Mouse (Mus musculus): ENCODE data around the gene Krt31. TPM values are rescaled to one million over a fixed set of nuclear protein-coding genes. Genes with fewer than 3 reads are reported as not detected.

Krt31 gene
- polyA plus RNA-seq, 2 experiments: not detected

- Histone ChIP-seq H3K27ac (no peak overlapping the region), H3K27me3 (ENCODE audit: control insufficient read depth, insufficient read depth, low read length) (no peaks in the 10 kb centered on the region), H3K36me3 (replicated peaks; ENCODE audit: control insufficient read depth, insufficient read depth, low read depth) (no peaks in the 10 kb centered on the region), H3K4me1 (replicated peaks; ENCODE audit: control insufficient read depth in 2 of 2, insufficient read depth in 2 of 2, low read length in 1 of 2) (no peaks in the 10 kb centered on the region), H3K9ac (replicated peaks) (no peak overlapping the region), H3K4me2 (ENCODE audit: low read depth) (no peak overlapping the region), H3K9me3 (ENCODE audit: control insufficient read depth, low read length) (no peaks in the 10 kb centered on the region), H3K4me3 (ENCODE audit: insufficient read depth in 1 of 2, low read depth in 2 of 2, low read length in 2 of 2) (no peak overlapping the region)
- ATAC-seq (ENCODE audit: insufficient read depth) (no peak), DNase-seq (ENCODE audit: low read depth in 3 of 3, low spot score in 3 of 3) (no peak)
- TF ChIP-seq EP300 (IDR thresholded peaks at IDR 0.05; ENCODE audit: low read depth) (no peak), CTCF (IDR thresholded peaks at IDR 0.05; ENCODE audit: low read depth) (no peak)
- WGBS (ENCODE audit: insufficient replicate concordance): 45% methylated on average over 9 of the region's 9 CpGs
These were observed 5.6 kb upstream of the Krt31 start for GRCm38 (mm10) chr11:100055686-100056655.

- TF ChIP-seq EP300 (IDR thresholded peaks at IDR 0.05; ENCODE audit: low read depth) (no peak), CTCF (IDR thresholded peaks at IDR 0.05; ENCODE audit: low read depth) (no peak)
- Histone ChIP-seq H3K27me3 (ENCODE audit: control insufficient read depth, insufficient read depth, low read length) (no peaks in the 10 kb centered on the region), H3K4me3 (ENCODE audit: insufficient read depth in 1 of 2, low read depth in 2 of 2, low read length in 2 of 2) (no peak overlapping the region), H3K9me3 (ENCODE audit: control insufficient read depth, low read length) (no peaks in the 10 kb centered on the region), H3K4me1 (replicated peaks; ENCODE audit: control insufficient read depth in 2 of 2, insufficient read depth in 2 of 2, low read length in 1 of 2) (no peaks in the 10 kb centered on the region), H3K36me3 (replicated peaks; ENCODE audit: control insufficient read depth, insufficient read depth, low read depth) (no peaks in the 10 kb centered on the region), H3K27ac (no peak overlapping the region), H3K4me2 (ENCODE audit: low read depth) (no peak overlapping the region), H3K9ac (replicated peaks) (no peak overlapping the region)
- WGBS (ENCODE audit: insufficient replicate concordance): 66% methylated on average over 2 of the region's 2 CpGs
- ATAC-seq (ENCODE audit: insufficient read depth): no peak
- no peak for DNase-seq (ENCODE audit: low read depth in 3 of 3, low spot score in 3 of 3)
These were observed 3.2 kb downstream of the Krt31 start for GRCm38 (mm10) chr11:100047193-100047592.

GRCm38 (mm10) chr11:100046303-100046866 is 4.0 kb downstream of the Krt31 start:
- Histone ChIP-seq H3K4me3 (ENCODE audit: insufficient read depth in 1 of 2, low read depth in 2 of 2, low read length in 2 of 2) (no peak overlapping the region), H3K27me3 (ENCODE audit: control insufficient read depth, insufficient read depth, low read length) (no peaks in the 10 kb centered on the region), H3K9me3 (ENCODE audit: control insufficient read depth, low read length) (no peaks in the 10 kb centered on the region), H3K4me2 (ENCODE audit: low read depth) (no peak overlapping the region), H3K4me1 (replicated peaks; ENCODE audit: control insufficient read depth in 2 of 2, insufficient read depth in 2 of 2, low read length in 1 of 2) (no peaks in the 10 kb centered on the region), H3K27ac (no peak overlapping the region), H3K36me3 (replicated peaks; ENCODE audit: control insufficient read depth, insufficient read depth, low read depth) (no peaks in the 10 kb centered on the region), H3K9ac (replicated peaks) (no peak overlapping the region)
- WGBS (ENCODE audit: insufficient replicate concordance): 60% methylated on average over 6 of the region's 6 CpGs
- TF ChIP-seq CTCF (IDR thresholded peaks at IDR 0.05; ENCODE audit: low read depth) (no peak), EP300 (IDR thresholded peaks at IDR 0.05; ENCODE audit: low read depth) (no peak)
- no peak for ATAC-seq (ENCODE audit: insufficient read depth)
- no peak for DNase-seq (ENCODE audit: low read depth in 3 of 3, low spot score in 3 of 3)

GRCm38 (mm10) chr11:100041454-100041853 is 8.9 kb downstream of the Krt31 start, which contains the start of gene Krt34:
TSS of gene Krt34 (minus strand) at chr11:100041554.
- Histone ChIP-seq H3K4me2 (ENCODE audit: low read depth) (no peak within 1 kb of the TSS), H3K27ac (no peak within 1 kb of the TSS), H3K27me3 (ENCODE audit: control insufficient read depth, insufficient read depth, low read length) (no peaks in the 10 kb centered on the region), H3K4me3 (ENCODE audit: insufficient read depth in 1 of 2, low read depth in 2 of 2, low read length in 2 of 2) (no peak within 1 kb of the TSS), H3K4me1 (replicated peaks; ENCODE audit: control insufficient read depth in 2 of 2, insufficient read depth in 2 of 2, low read length in 1 of 2) (no peaks in the 10 kb centered on the region), H3K9ac (replicated peaks) (no peak within 1 kb of the TSS), H3K36me3 (replicated peaks; ENCODE audit: control insufficient read depth, insufficient read depth, low read depth) (no peaks in the 10 kb centered on the region), H3K9me3 (ENCODE audit: control insufficient read depth, low read length) (no peaks in the 10 kb centered on the region)
- 69% methylated on average over 6 of the region's 6 CpGs for WGBS (ENCODE audit: insufficient replicate concordance)
- TF ChIP-seq CTCF (IDR thresholded peaks at IDR 0.05; ENCODE audit: low read depth) (no peak), EP300 (IDR thresholded peaks at IDR 0.05; ENCODE audit: low read depth) (no peak)
- DNase-seq (ENCODE audit: low read depth in 3 of 3, low spot score in 3 of 3): no peak
- ATAC-seq (ENCODE audit: insufficient read depth): no peak

- H3K9ac ChIP-seq (replicated peaks): no peak within 1 kb of the TSS
- no peaks in the 10 kb centered on the region for H3K4me1 ChIP-seq (replicated peaks; ENCODE audit: control insufficient read depth in 2 of 2, insufficient read depth in 2 of 2, low read length in 1 of 2)
- no peaks in the 10 kb centered on the region for H3K27me3 ChIP-seq (ENCODE audit: control insufficient read depth, insufficient read depth, low read length)
- H3K4me2 ChIP-seq (ENCODE audit: low read depth): no peak within 1 kb of the TSS
- DNase-seq (ENCODE audit: low read depth in 3 of 3, low spot score in 3 of 3): no peak
- no peaks in the 10 kb centered on the region for H3K36me3 ChIP-seq (replicated peaks; ENCODE audit: control insufficient read depth, insufficient read depth, low read depth)
- no peak within 1 kb of the TSS for H3K27ac ChIP-seq
- no peaks in the 10 kb centered on the region for H3K9me3 ChIP-seq (ENCODE audit: control insufficient read depth, low read length)
- no peak within 1 kb of the TSS for H3K4me3 ChIP-seq (ENCODE audit: insufficient read depth in 1 of 2, low read depth in 2 of 2, low read length in 2 of 2)
- 53% methylated on average over 6 of the region's 6 CpGs for WGBS (ENCODE audit: insufficient replicate concordance)
- TF ChIP-seq EP300 (IDR thresholded peaks at IDR 0.05; ENCODE audit: low read depth): no peak
- no peak for TF ChIP-seq CTCF (IDR thresholded peaks at IDR 0.05; ENCODE audit: low read depth)
- ATAC-seq (ENCODE audit: insufficient read depth): no peak
These were observed 20.6 kb downstream of the Krt31 start, which contains the start of gene Krt33b for GRCm38 (mm10) chr11:100029768-100030167. TSS of gene Krt33b (minus strand) at chr11:100029868.
